Mouse (Mus musculus) erythroblast, embryonic 14.5 days (primary cell): ENCODE data around the gene Cd180.

Experiments used
- GATA1 ChIP-seq: IDR thresholded peaks from 2 replicates; pipeline ENCODE4 v1.6.1; 2012; ENCODE audit warnings: low read length, inconsistent platforms, mixed read lengths
- TAL1 ChIP-seq: IDR thresholded peaks from 3 replicates; pipeline ENCODE4 v1.6.1; 2012; ENCODE audit warnings: low read length, inconsistent platforms, mixed read lengths

- TF ChIP-seq GATA1 = no peak
- TF ChIP-seq TAL1 = no peak
These were observed 73.8 kb downstream of the Cd180 start for GRCm38 (mm10) chr13:102767110-102767509.
